Mouse (Mus musculus) c-Kit-positive CD71-positive TER-119-negative erythroid progenitor cells, embryonic 14.5 days (primary cell): Measurements from ENCODE around the gene Rnf151.

Source experiments
- DNase-seq: peaks from one replicate; pipeline ENCODE4 v3.0.0-alpha.2; 2013; ENCODE audit warnings: low read depth

Gene Rnf151

GRCm38 (mm10) chr17:24717943-24718342 is at the start of gene Rnf151, which contains the start of gene Rps2:
Gene Rnf151, minus strand, starts transcription at chr17:24718063.
Gene Rps2, plus strand, starts transcription at chr17:24718116.
- DNase-seq: no peak

GRCm38 (mm10) chr17:24766266-24766875 is 48.5 kb upstream of the Rnf151 start:
- DNase-seq: no peak

- DNase-seq: no peak
Measured at GRCm38 (mm10) chr17:24765016-24765905, 47.4 kb upstream of the Rnf151 start.

GRCm38 (mm10) chr17:24761121-24761520 is 43.3 kb upstream of the Rnf151 start:
- DNase-seq: no peak

- DNase-seq: no peak
Measured at GRCm38 (mm10) chr17:24757394-24757793, 39.5 kb upstream of the Rnf151 start.

GRCm38 (mm10) chr17:24752415-24753394 is 34.8 kb upstream of the Rnf151 start, which contains the start of gene Hs3st6:
Gene Hs3st6, plus strand, starts transcription at chr17:24752988.
- no peak for DNase-seq

- DNase-seq: no peak
Measured at GRCm38 (mm10) chr17:24751528-24751927, 33.7 kb upstream of the Rnf151 start.

GRCm38 (mm10) chr17:24746986-24747385 is 29.1 kb upstream of the Rnf151 start:
- DNase-seq: no peak

- peak; percentile 77 for DNase-seq
Measured at GRCm38 (mm10) chr17:24745526-24746497, 27.9 kb upstream of the Rnf151 start.

GRCm38 (mm10) chr17:24744381-24744780 is 26.5 kb upstream of the Rnf151 start:
- no peak for DNase-seq

- no peak for DNase-seq
Measured at GRCm38 (mm10) chr17:24743896-24744295, 26.0 kb upstream of the Rnf151 start.

- no peak for DNase-seq
Measured at GRCm38 (mm10) chr17:24742307-24742706, 24.4 kb upstream of the Rnf151 start.

GRCm38 (mm10) chr17:24739926-24740325 is 22.1 kb upstream of the Rnf151 start:
- no peak for DNase-seq

GRCm38 (mm10) chr17:24738238-24738637 is 20.4 kb upstream of the Rnf151 start:
- DNase-seq: no peak

GRCm38 (mm10) chr17:24737135-24737810 is 19.4 kb upstream of the Rnf151 start:
- DNase-seq: no peak

- peak; percentile 100 for DNase-seq
Measured at GRCm38 (mm10) chr17:24736330-24737051, 18.6 kb upstream of the Rnf151 start, which contains the start of gene Msrb1. Gene Msrb1, plus strand, starts transcription at chr17:24736642.

GRCm38 (mm10) chr17:24735446-24735845 is 17.6 kb upstream of the Rnf151 start:
- no peak for DNase-seq

- DNase-seq: no peak
Measured at GRCm38 (mm10) chr17:24734513-24734912, 16.6 kb upstream of the Rnf151 start.

GRCm38 (mm10) chr17:24733434-24734050 is 15.7 kb upstream of the Rnf151 start:
- DNase-seq: no peak
